Mouse (Mus musculus) myocyte (in vitro differentiated cells): ENCODE data around the gene Phf13. TPM values are rescaled to one million over a fixed set of nuclear protein-coding genes. Genes with fewer than 3 reads are reported as not detected.

ENCODE experiments used
- H3K27me3 ChIP-seq: one replicate; pipeline ENCODE4 v1.6.1; 2011; ENCODE audit not compliant: control insufficient read depth, insufficient read depth, insufficient read length
- H3K36me3 ChIP-seq: one replicate; pipeline ENCODE4 v1.6.1; 2011; ENCODE audit not compliant: control insufficient read depth, insufficient read depth
- H3K4me2 ChIP-seq: one replicate; pipeline ENCODE4 v1.6.1; 2011; ENCODE audit warnings: low read depth, control low read depth
- H3K4me3 ChIP-seq: one replicate; pipeline ENCODE4 v1.5.1; 2011; ENCODE audit warnings: mild to moderate bottlenecking, control low read depth, moderate library complexity
- H3K79me2 ChIP-seq: one replicate; pipeline ENCODE4 v1.6.1; 2011; ENCODE audit not compliant: control insufficient read depth, insufficient read depth
- H3ac ChIP-seq: one replicate; pipeline ENCODE4 v1.6.1; 2011; ENCODE audit not compliant: control insufficient read depth, insufficient read length
- CEBPB ChIP-seq: IDR thresholded peaks from 2 replicates; pipeline ENCODE4 v1.6.1; 2011; ENCODE audit warnings: mild to moderate bottlenecking, moderate library complexity; ENCODE audit not compliant: poor library complexity, insufficient read depth, severe bottlenecking
- E2F4 ChIP-seq: IDR thresholded peaks from one replicate; pipeline ENCODE4 v1.6.1; 2011; ENCODE audit warnings: mild to moderate bottlenecking, control low read depth, moderate library complexity; ENCODE audit not compliant: insufficient read depth
- MAX ChIP-seq: IDR thresholded peaks from one replicate; pipeline ENCODE4 v1.6.1; 2011; ENCODE audit warnings: low read depth, mild to moderate bottlenecking, control low read depth
- MYOD1 ChIP-seq, 3 experiments: IDR thresholded peaks; one replicate each; pipeline ENCODE4 v1.6.1; 2011; ENCODE audit warnings: control low read depth in 2 of 3, low read depth in 2 of 3, mild to moderate bottlenecking in 2 of 3, moderate library complexity in 1 of 3; ENCODE audit not compliant: insufficient read length in 2 of 3, control insufficient read depth in 1 of 3
- MYOG ChIP-seq, 3 experiments: IDR thresholded peaks; one replicate each; pipeline ENCODE4 v1.6.1; 2011; ENCODE audit warnings: control low read depth in 2 of 3, low read depth in 2 of 3, mild to moderate bottlenecking in 2 of 3; ENCODE audit not compliant: insufficient read length in 2 of 3, control insufficient read depth in 1 of 3, insufficient read depth in 1 of 3
- POLR2A ChIP-seq: IDR thresholded peaks from one replicate; pipeline ENCODE4 v1.6.1; 2011; ENCODE audit warnings: low read depth, mild to moderate bottlenecking, control low read depth, moderate library complexity; ENCODE audit not compliant: insufficient read length
- POLR2AphosphoS2 ChIP-seq: IDR thresholded peaks from one replicate; pipeline ENCODE4 v1.6.1; 2011; ENCODE audit warnings: low read depth, control low read depth; ENCODE audit not compliant: insufficient read length
- REST ChIP-seq: IDR thresholded peaks from one replicate; pipeline ENCODE4 v1.6.1; 2011; ENCODE audit warnings: mild to moderate bottlenecking, control low read depth, moderate library complexity; ENCODE audit not compliant: insufficient read depth, insufficient read length
- SRF ChIP-seq: IDR thresholded peaks from one replicate; pipeline ENCODE4 v1.6.1; 2011; ENCODE audit warnings: low read depth; ENCODE audit not compliant: control insufficient read depth, insufficient read length
- TCF12 ChIP-seq: IDR thresholded peaks from one replicate; pipeline ENCODE4 v1.6.1; 2011; ENCODE audit warnings: mild to moderate bottlenecking, control low read depth; ENCODE audit not compliant: poor library complexity, insufficient read depth, severe bottlenecking
- TCF3 ChIP-seq: IDR thresholded peaks from one replicate; pipeline ENCODE4 v1.6.1; 2011; ENCODE audit warnings: low read depth, control low read depth; ENCODE audit not compliant: insufficient read length
- USF1 ChIP-seq: IDR thresholded peaks from one replicate; pipeline ENCODE4 v1.6.1; 2011; ENCODE audit warnings: low read depth, mild to moderate bottlenecking, control low read depth, moderate library complexity
- polyA plus RNA-seq: library from polyadenylated mRNA; unstranded; fragments of >200 nt; fragmentation: generic; extraction: Trizol; gene quantifications from one replicate; pipeline ENCODE4 v1.2.1, GENCODE M21; 2012; ENCODE audit warnings: missing spikeins

Phf13 gene
- polyA plus RNA-seq, 1 experiment, result 13.5 TPM

DNA sequence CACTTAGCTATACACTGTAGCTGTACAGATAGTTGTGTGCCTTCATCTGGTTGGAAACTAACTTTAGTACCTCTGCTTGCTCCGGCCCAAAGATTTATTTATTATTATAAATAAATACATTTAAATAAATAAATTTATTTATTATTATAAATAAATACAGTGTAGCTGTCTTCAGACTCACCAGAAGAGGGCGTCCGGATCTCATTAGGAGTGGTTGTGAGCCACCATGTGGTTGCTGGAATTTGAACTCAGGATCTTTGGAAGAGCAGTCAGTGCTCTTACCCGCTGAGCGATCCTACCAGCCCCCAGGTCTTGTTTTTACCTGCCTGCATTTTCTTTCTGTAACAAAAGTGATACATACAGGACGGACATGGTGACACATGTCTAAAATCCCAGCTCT is 10.1 kb upstream of the Phf13 start:
- H3K36me3 ChIP-seq, result no peaks in the 10 kb centered on the region
- H3K79me2 ChIP-seq, result peaks cover 16% of the 10 kb centered on the region
- no peak overlapping the region for H3K4me3 ChIP-seq
- no peak overlapping the region for H3ac ChIP-seq
- TF ChIP-seq MYOD1 (IDR thresholded peaks at IDR 0.05; ENCODE audit: control insufficient read depth in 1 of 3, insufficient read length in 2 of 3, low read depth in 2 of 3), result no peak
- TF ChIP-seq TCF3, result no peak
- TF ChIP-seq USF1, result no peak
- no peak for TF ChIP-seq POLR2AphosphoS2
- no peak for TF ChIP-seq REST
- no peaks in the 10 kb centered on the region for H3K27me3 ChIP-seq
- no peak overlapping the region for H3K4me2 ChIP-seq

- no peak overlapping the region for H3K4me3 ChIP-seq
- H3K27me3 ChIP-seq, result no peaks in the 10 kb centered on the region
- no peak overlapping the region for H3ac ChIP-seq
- H3K36me3 ChIP-seq, result no peaks in the 10 kb centered on the region
- no peak overlapping the region for H3K4me2 ChIP-seq
- TF ChIP-seq E2F4 (no peak), POLR2A (no peak), USF1 (no peak), MYOD1 (IDR thresholded peaks at IDR 0.05; ENCODE audit: control insufficient read depth in 1 of 3, insufficient read length in 2 of 3, low read depth in 2 of 3) (no peak), MYOG (IDR thresholded peaks at IDR 0.05; ENCODE audit: control insufficient read depth in 1 of 3, insufficient read depth in 1 of 3, insufficient read length in 2 of 3, low read depth in 2 of 3) (no peak), MAX (no peak), CEBPB (no peak), TCF3 (no peak), SRF (no peak), TCF12 (no peak), POLR2AphosphoS2 (no peak), REST (no peak)
- peaks cover 4% of the 10 kb centered on the region for H3K79me2 ChIP-seq
These were observed 6.0 kb upstream of the Phf13 start for GRCm38 (mm10) chr4:152002063-152002462.

DNA sequence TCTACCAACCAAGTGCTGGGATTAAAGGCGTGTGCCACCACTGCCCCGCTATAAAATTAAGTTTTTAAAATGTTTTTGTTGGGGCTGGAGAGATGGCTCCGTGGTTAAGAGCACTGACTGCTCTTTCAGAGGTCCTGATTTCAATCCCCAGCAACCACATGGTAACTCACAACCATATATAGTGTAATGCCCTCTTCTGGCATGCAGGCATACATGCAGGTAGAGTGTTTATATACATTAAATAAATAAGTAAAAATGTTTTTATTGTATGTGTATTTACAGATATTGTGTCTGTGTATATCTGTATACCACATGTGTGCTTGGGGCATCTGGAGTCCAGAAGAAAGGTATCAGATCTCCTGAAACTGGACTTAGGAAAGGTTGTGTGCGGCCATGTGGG is 5.3 kb upstream of the Phf13 start:
- Histone ChIP-seq H3K36me3 (no peaks in the 10 kb centered on the region), H3K4me2 (no peak overlapping the region), H3K4me3 (no peak overlapping the region), H3ac (no peak overlapping the region), H3K79me2 (peaks cover 4% of the 10 kb centered on the region), H3K27me3 (no peaks in the 10 kb centered on the region)
- TF ChIP-seq POLR2AphosphoS2 (no peak), USF1 (no peak), MYOG (IDR thresholded peaks at IDR 0.05; ENCODE audit: control insufficient read depth in 1 of 3, insufficient read depth in 1 of 3, insufficient read length in 2 of 3, low read depth in 2 of 3) (no peak), TCF3 (no peak), CEBPB (no peak), SRF (no peak), POLR2A (no peak), MAX (no peak), MYOD1 (IDR thresholded peaks at IDR 0.05; ENCODE audit: control insufficient read depth in 1 of 3, insufficient read length in 2 of 3, low read depth in 2 of 3) (no peak), TCF12 (no peak), E2F4 (no peak), REST (no peak)

DNA sequence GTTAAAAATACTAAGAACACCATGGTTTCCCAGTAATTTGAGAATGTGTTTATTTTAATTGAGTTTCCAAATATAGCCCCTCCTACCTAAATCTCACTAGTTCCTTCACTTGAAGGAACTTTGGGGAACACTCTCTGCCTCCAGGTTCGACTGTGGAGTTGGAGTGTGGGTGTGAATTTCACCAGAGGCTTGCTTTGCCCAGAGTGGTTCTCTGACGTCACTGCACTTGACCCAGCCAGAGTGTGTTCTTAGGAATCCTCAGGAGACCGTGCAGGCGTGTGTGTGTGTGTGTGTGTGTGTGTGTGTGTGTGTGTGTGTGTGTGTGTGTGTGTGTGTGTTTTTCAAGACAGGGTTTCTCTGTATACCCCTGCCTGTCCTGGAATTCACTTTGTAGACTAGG is 4.8 kb upstream of the Phf13 start:
- no peak for TF ChIP-seq POLR2A
- TF ChIP-seq USF1, result no peak
- no peak for TF ChIP-seq REST
- H3ac ChIP-seq, result no peak overlapping the region
- peaks cover 4% of the 10 kb centered on the region for H3K79me2 ChIP-seq
- no peak overlapping the region for H3K4me3 ChIP-seq
- H3K36me3 ChIP-seq, result no peaks in the 10 kb centered on the region
- no peak overlapping the region for H3K4me2 ChIP-seq
- no peaks in the 10 kb centered on the region for H3K27me3 ChIP-seq

GRCm38 (mm10) chr4:151999481-151999880 is 3.4 kb upstream of the Phf13 start:
- Histone ChIP-seq H3K4me3 (no peak overlapping the region), H3K36me3 (no peaks in the 10 kb centered on the region), H3K27me3 (no peaks in the 10 kb centered on the region), H3ac (no peak overlapping the region), H3K4me2 (no peak overlapping the region), H3K79me2 (peaks cover 9% of the 10 kb centered on the region)
- no peak for TF ChIP-seq REST

DNA sequence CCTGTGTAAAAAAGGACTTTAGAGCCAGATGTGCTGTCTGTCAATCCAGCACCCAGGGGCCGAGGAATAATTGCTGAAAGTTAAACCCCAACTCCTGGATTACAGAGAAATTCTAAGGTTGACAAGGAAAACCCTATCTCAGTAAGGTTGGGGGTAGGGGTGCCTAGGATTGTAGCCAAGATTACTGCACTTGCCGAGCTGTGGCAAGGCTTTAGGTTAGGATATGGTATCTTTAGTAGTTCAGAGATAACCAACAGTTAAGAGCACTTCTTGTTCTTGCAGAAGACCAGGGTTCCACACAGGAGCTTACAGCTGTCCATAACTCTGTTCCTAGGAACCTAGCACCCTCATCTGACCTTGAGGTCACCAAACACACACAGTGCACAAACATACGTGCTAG is 1.6 kb upstream of the Phf13 start:
- no peaks in the 10 kb centered on the region for H3K27me3 ChIP-seq
- peak overlapping the region; percentile 98 for H3K4me2 ChIP-seq
- peak overlapping the region; percentile 50 for H3K4me3 ChIP-seq
- H3ac ChIP-seq, result no peak overlapping the region
- TF ChIP-seq E2F4 (no peak), MYOD1 (IDR thresholded peaks at IDR 0.05; ENCODE audit: control insufficient read depth in 1 of 3, insufficient read length in 2 of 3, low read depth in 2 of 3) (no peak), MYOG (IDR thresholded peaks at IDR 0.05; ENCODE audit: control insufficient read depth in 1 of 3, insufficient read depth in 1 of 3, insufficient read length in 2 of 3, low read depth in 2 of 3) (no peak), POLR2AphosphoS2 (no peak), SRF (no peak), MAX (no peak), USF1 (no peak), TCF12 (no peak), POLR2A (no peak), REST (no peak), CEBPB (no peak), TCF3 (no peak)
- no peaks in the 10 kb centered on the region for H3K36me3 ChIP-seq
- peaks cover 27% of the 10 kb centered on the region for H3K79me2 ChIP-seq
